Mouse (Mus musculus): ENCODE results near the gene Taf1c. TPM values are rescaled to one million over a fixed set of nuclear protein-coding genes. Genes with fewer than 3 reads are reported as not detected.

The Taf1c gene
- polyA plus RNA-seq, 1 experiment from 2014 or later: 15.7 TPM

GRCm38 (mm10) chr8:119620848-119621465, 15.9 kb upstream of the Taf1c start:
- Histone ChIP-seq H3K4me3 (no peak overlapping the region), H3K27me3 (replicated peaks; ENCODE audit: low read depth, poor library complexity, severe bottlenecking) (peaks cover 17% of the 10 kb centered on the region), H3K9me3 (no peaks in the 10 kb centered on the region), H3K36me3 (replicated peaks) (no peaks in the 10 kb centered on the region), H3K27ac (replicated peaks) (no peak overlapping the region), H3K4me1 (peaks cover 39% of the 10 kb centered on the region)
- 90% methylated on average over 14 of the region's 14 CpGs for WGBS
- no peak for DNase-seq (ENCODE audit: low spot score)

- 74% methylated on average over 6 of the region's 6 CpGs for WGBS
- no peaks in the 10 kb centered on the region for H3K9me3 ChIP-seq
- H3K36me3 ChIP-seq (replicated peaks): no peaks in the 10 kb centered on the region
- H3K4me3 ChIP-seq: no peak overlapping the region
- DNase-seq (ENCODE audit: low spot score): no peak
- peaks cover 17% of the 10 kb centered on the region for H3K27me3 ChIP-seq (replicated peaks; ENCODE audit: low read depth, poor library complexity, severe bottlenecking)
- peaks cover 39% of the 10 kb centered on the region for H3K4me1 ChIP-seq
- no peak overlapping the region for H3K27ac ChIP-seq (replicated peaks)
Measured at GRCm38 (mm10) chr8:119620116-119620840, 15.3 kb upstream of the Taf1c start.

- H3K36me3 ChIP-seq (replicated peaks): no peaks in the 10 kb centered on the region
- no peaks in the 10 kb centered on the region for H3K9me3 ChIP-seq
- H3K27ac ChIP-seq (replicated peaks): no peak overlapping the region
- peaks cover 23% of the 10 kb centered on the region for H3K27me3 ChIP-seq (replicated peaks; ENCODE audit: low read depth, poor library complexity, severe bottlenecking)
- no peak overlapping the region for H3K4me3 ChIP-seq
- H3K4me1 ChIP-seq: peaks cover 47% of the 10 kb centered on the region
- DNase-seq (ENCODE audit: low spot score): no peak
- WGBS: 72% methylated on average over 5 of the region's 5 CpGs
Measured at GRCm38 (mm10) chr8:119618887-119619286, 13.9 kb upstream of the Taf1c start.

- Histone ChIP-seq H3K27ac (replicated peaks) (no peak overlapping the region), H3K4me3 (no peak overlapping the region), H3K9me3 (no peaks in the 10 kb centered on the region), H3K4me1 (peaks cover 43% of the 10 kb centered on the region), H3K36me3 (replicated peaks) (no peaks in the 10 kb centered on the region), H3K27me3 (replicated peaks; ENCODE audit: low read depth, poor library complexity, severe bottlenecking) (peaks cover 27% of the 10 kb centered on the region)
- no peak for DNase-seq (ENCODE audit: low spot score)
- 87% methylated on average over 5 of the region's 5 CpGs for WGBS
Measured at GRCm38 (mm10) chr8:119617586-119617985, 12.6 kb upstream of the Taf1c start.

DNA sequence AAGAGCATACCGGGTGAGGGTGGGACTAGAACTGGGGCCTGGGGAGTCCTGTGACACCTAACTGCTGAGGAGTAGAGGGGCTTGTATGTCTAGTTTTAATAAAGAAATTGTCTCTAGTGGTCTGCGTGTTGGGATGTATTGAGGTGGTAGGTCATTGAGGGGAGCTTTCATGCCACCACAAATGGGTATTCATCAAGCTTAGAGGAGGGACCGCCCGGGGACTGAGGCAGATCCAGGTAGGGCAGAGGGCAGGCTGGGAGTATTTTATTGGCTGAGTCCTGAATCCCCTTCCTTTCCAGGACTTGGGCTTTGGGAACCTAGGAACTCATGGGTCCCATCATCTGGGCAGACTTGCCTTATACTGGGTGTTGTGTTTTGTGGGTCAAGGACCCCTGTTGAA, 11.8 kb upstream of the Taf1c start:
- DNase-seq (ENCODE audit: low spot score): no peak
- no peaks in the 10 kb centered on the region for H3K36me3 ChIP-seq (replicated peaks)
- H3K27ac ChIP-seq (replicated peaks): no peak overlapping the region
- no peaks in the 10 kb centered on the region for H3K9me3 ChIP-seq
- H3K4me1 ChIP-seq: peaks cover 36% of the 10 kb centered on the region
- whole genome bisulfite sequencing: 85% methylated on average over 4 of the region's 4 CpGs
- no peak overlapping the region for H3K4me3 ChIP-seq
- peaks cover 27% of the 10 kb centered on the region for H3K27me3 ChIP-seq (replicated peaks; ENCODE audit: low read depth, poor library complexity, severe bottlenecking)

DNA sequence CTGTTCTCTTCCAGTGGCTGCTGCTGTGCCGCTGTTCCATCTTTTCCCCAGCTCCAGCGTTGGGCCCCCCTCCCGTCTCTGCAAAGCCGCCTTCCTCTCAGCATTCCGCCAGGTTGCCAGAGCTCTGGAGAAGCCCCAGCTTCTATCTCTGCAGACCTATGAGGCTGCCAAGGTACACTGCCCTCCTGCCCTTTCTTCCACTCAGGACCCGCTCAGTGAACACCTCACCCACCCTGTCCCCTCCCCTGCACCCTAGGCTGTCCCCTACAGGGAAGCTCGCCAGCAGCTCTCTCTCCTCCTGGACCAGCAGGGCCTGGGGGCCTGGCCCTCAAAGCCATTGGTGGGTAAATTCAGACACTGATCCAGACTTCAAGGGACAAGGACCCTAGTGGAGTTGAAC, 11.3 kb upstream of the Taf1c start:
- no peak for DNase-seq (ENCODE audit: low spot score)

GRCm38 (mm10) chr8:119615096-119615495, 10.1 kb upstream of the Taf1c start:
- Histone ChIP-seq H3K27ac (replicated peaks) (0 out of 2 replicates have a peak overlapping the region, but pooled peaks have one; percentile 10), H3K9me3 (no peaks in the 10 kb centered on the region), H3K36me3 (replicated peaks) (no peaks in the 10 kb centered on the region), H3K27me3 (replicated peaks; ENCODE audit: low read depth, poor library complexity, severe bottlenecking) (peaks cover 27% of the 10 kb centered on the region), H3K4me1 (peaks cover 32% of the 10 kb centered on the region), H3K4me3 (no peak overlapping the region)
- 69% methylated on average over 14 of the region's 14 CpGs for WGBS
- no peak for DNase-seq (ENCODE audit: low spot score)

More for the DNA sequence above, 11.3 kb upstream of the Taf1c start:
- no peaks in the 10 kb centered on the region for H3K36me3 ChIP-seq (replicated peaks)
- 78% methylated on average over 7 of the region's 7 CpGs for WGBS
- H3K4me1 ChIP-seq: peaks cover 36% of the 10 kb centered on the region
- peaks cover 27% of the 10 kb centered on the region for H3K27me3 ChIP-seq (replicated peaks; ENCODE audit: low read depth, poor library complexity, severe bottlenecking)
- no peak overlapping the region for H3K4me3 ChIP-seq
- no peaks in the 10 kb centered on the region for H3K9me3 ChIP-seq
- H3K27ac ChIP-seq (replicated peaks): peak overlapping the region; percentile 15; the same call in 1 of the 2 replicates

- no peaks in the 10 kb centered on the region for H3K36me3 ChIP-seq (replicated peaks)
- H3K4me3 ChIP-seq: no peak within 1 kb of the TSS
- peaks cover 8% of the 10 kb centered on the region; the same call in 1 of the 2 replicates for H3K9me3 ChIP-seq
- H3K27me3 ChIP-seq (replicated peaks; ENCODE audit: low read depth, poor library complexity, severe bottlenecking): peaks cover 27% of the 10 kb centered on the region
- 83% methylated on average over 26 of the region's 26 CpGs for WGBS
- H3K27ac ChIP-seq (replicated peaks): 0 out of 2 replicates have a peak within 1 kb of the TSS, but pooled peaks have one; percentile 57
- peaks cover 18% of the 10 kb centered on the region for H3K4me1 ChIP-seq
- no peak for DNase-seq (ENCODE audit: low spot score)
Measured at GRCm38 (mm10) chr8:119612471-119612870, 7.4 kb upstream of the Taf1c start, which contains the start of gene Adad2. TSS of gene Adad2 (plus strand) at chr8:119612747.

DNA sequence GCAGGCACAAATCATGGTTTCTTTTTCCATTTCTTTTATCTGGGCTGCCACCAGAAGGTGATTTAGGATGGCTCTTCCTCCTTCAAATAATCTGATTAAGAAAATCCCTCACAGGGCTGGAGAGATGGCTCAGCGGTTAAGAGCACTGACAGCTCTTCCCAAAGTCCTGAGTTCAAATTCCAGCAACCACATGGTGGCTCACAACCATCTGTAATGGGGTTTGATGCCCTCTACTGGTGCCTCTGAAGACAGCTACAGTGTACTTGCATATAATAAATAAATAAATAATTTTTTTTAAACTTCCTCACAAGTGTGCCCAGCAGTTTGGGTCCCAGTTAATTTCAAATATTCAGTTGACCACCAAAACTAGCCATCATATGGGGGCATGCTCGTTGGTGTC, 1.2 kb upstream of the Taf1c start:
- 84% methylated on average over 2 of the region's 2 CpGs for WGBS
- no peak overlapping the region for H3K4me3 ChIP-seq
- H3K27ac ChIP-seq (replicated peaks): no peak overlapping the region
- DNase-seq (ENCODE audit: low spot score): no peak
- H3K9me3 ChIP-seq: peaks cover 8% of the 10 kb centered on the region; the same call in 1 of the 2 replicates
- no peaks in the 10 kb centered on the region for H3K27me3 ChIP-seq (replicated peaks; ENCODE audit: low read depth, poor library complexity, severe bottlenecking)
- peaks cover 18% of the 10 kb centered on the region for H3K4me1 ChIP-seq
- H3K36me3 ChIP-seq (replicated peaks): peaks cover 21% of the 10 kb centered on the region

DNA sequence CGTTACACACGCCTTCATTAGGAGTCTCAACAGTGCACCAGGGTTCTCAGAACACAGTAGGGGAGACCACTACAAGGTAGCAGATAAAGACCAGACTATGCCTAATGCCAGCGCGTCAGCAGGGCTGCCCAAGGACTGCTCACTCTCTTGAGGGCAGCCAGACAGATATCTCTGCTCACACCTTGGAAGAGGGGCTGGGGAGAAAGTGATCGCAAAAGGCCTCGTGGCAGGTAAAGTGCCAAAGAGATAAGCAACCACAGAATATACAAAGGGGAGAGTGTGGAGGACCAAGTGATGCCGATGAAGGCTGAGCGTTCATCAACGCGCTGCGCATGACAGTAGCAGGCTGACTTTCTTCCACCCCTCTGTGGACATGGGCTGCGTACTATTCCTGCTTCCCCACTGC, 621 bp downstream of the Taf1c start:
- Histone ChIP-seq H3K27me3 (replicated peaks; ENCODE audit: low read depth, poor library complexity, severe bottlenecking) (no peaks in the 10 kb centered on the region), H3K4me3 (peak overlapping the region; percentile 81), H3K4me1 (peaks cover 15% of the 10 kb centered on the region), H3K9me3 (peaks cover 5% of the 10 kb centered on the region; the same call in 1 of the 2 replicates), H3K36me3 (replicated peaks) (peaks cover 39% of the 10 kb centered on the region), H3K27ac (replicated peaks) (peak overlapping the region; percentile 84)
- DNase-seq (ENCODE audit: low spot score): no peak
- 42% methylated on average over 12 of the region's 12 CpGs for WGBS

GRCm38 (mm10) chr8:119603771-119604170, 1.3 kb downstream of the Taf1c start:
- Histone ChIP-seq H3K4me1 (peaks cover 15% of the 10 kb centered on the region), H3K4me3 (peak overlapping the region; percentile 81), H3K27me3 (replicated peaks; ENCODE audit: low read depth, poor library complexity, severe bottlenecking) (no peaks in the 10 kb centered on the region), H3K9me3 (no peaks in the 10 kb centered on the region), H3K27ac (replicated peaks) (no peak overlapping the region; the same call in 1 of the 2 replicates), H3K36me3 (replicated peaks) (peaks cover 45% of the 10 kb centered on the region)
- DNase-seq (ENCODE audit: low spot score): no peak
- 92% methylated on average over 4 of the region's 4 CpGs for WGBS

GRCm38 (mm10) chr8:119591456-119591855, 13.6 kb downstream of the Taf1c start:
- H3K36me3 ChIP-seq (replicated peaks): peaks cover 5% of the 10 kb centered on the region
- no peak for DNase-seq (ENCODE audit: low spot score)
- 90% methylated on average over 7 of the region's 7 CpGs for WGBS
- H3K27ac ChIP-seq (replicated peaks): no peak overlapping the region
- H3K4me3 ChIP-seq: no peak overlapping the region
- H3K27me3 ChIP-seq (replicated peaks; ENCODE audit: low read depth, poor library complexity, severe bottlenecking): 0 out of 2 replicates have a peak, but pooled peaks cover under 1% of the 10 kb centered on the region
- H3K4me1 ChIP-seq: peaks cover 17% of the 10 kb centered on the region
- H3K9me3 ChIP-seq: no peaks in the 10 kb centered on the region

DNA sequence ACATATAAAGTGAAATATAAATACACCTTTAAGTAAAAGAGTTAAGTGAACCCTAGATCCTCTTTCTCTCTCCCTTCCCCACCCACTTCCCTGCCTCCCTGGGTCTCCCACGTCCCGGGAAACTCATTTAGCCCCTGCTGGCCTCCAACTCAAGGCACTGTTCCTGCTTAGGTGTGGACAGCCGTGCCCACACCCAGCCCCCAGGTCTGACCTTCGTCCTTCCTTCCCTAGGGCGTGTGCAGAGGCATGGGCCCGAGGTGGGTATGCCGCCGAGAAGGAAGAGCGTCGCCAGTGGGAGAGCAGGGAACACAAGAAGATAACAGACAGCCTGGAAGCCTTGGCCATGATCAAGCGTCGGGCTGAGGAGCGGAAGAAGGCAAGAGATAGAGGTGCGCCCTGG, 14.7 kb downstream of the Taf1c start:
- Histone ChIP-seq H3K4me1 (peaks cover 21% of the 10 kb centered on the region), H3K27ac (replicated peaks) (no peak overlapping the region), H3K36me3 (replicated peaks) (no peaks in the 10 kb centered on the region), H3K9me3 (no peaks in the 10 kb centered on the region), H3K4me3 (no peak overlapping the region), H3K27me3 (replicated peaks; ENCODE audit: low read depth, poor library complexity, severe bottlenecking) (peaks cover 11% of the 10 kb centered on the region)
- no peak for DNase-seq (ENCODE audit: low spot score)
- WGBS: 83% methylated on average over 14 of the region's 14 CpGs
